Mouse (Mus musculus) lung, adult 2 months (tissue): Measurements from ENCODE around the gene Otoa. TPM values are rescaled to one million over a fixed set of nuclear protein-coding genes. Genes with fewer than 3 reads are reported as not detected.

Source experiments
- DNase-seq: peaks from one replicate; pipeline ENCODE4 v3.0.0; 2022
- H3K4me1 ChIP-seq: fragments of 200-500 bp; 2 replicates; pipeline ENCODE4 v1.6.1; 2011; ENCODE audit warnings: low read length; ENCODE audit not compliant: control insufficient read depth, insufficient read depth
- H3K4me3 ChIP-seq: fragments of 200-500 bp; replicated peaks from 2 replicates; pipeline ENCODE3; 2011; ENCODE audit warnings: low read depth, mild to moderate bottlenecking, control low read depth, low read length; ENCODE audit errors: extremely low read depth
- CTCF ChIP-seq: fragments of 200-500 bp; IDR thresholded peaks from 2 replicates; pipeline ENCODE4 v1.5.1; 2011; ENCODE audit warnings: mild to moderate bottlenecking, low read length, control low read depth; ENCODE audit not compliant: insufficient read depth
- POLR2A ChIP-seq: fragments of 200-500 bp; IDR thresholded peaks from 2 replicates; pipeline ENCODE4 v1.6.1; 2011; ENCODE audit warnings: low read depth, mild to moderate bottlenecking, control low read depth, low read length, borderline replicate concordance; ENCODE audit errors: extremely low read depth
- WGBS: fragments of 180-500 bp; shearing (Covaris S2); methylation state at CpG from one replicate; pipeline ENCODE4 v1.1.7; 2018; 5-methylcytosine and 5-hydroxymethylcytosine counted together
- polyA plus RNA-seq: library from polyadenylated mRNA; depleted of rRNA; stranded (reverse); fragments of >200 nt; gene quantifications from 2 replicates; pipeline ENCODE4 v1.2.3, GENCODE M21; 2012

The Otoa gene
- polyA plus RNA-seq, 1 experiment, result 0.05 TPM

DNA sequence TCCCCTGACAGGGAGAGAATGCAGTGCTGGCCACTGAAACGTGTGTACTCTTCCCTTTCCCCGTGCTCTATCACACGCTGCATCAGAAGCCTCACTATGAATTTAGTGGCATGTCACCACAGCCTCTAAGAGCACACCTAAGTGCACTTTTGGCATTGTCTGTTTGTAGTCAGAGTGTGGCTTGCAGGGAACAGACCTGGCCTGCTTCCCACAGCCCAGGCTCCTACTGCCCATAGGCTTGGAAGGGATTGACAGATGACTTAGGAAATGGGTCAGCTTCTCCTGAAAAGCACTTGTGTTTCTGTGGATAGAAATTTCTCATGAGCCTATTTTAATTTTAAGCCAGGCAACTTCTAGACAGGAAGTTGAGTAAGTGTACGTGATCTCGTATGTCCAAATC, 6.0 kb upstream of the Otoa start:
- no peak for DNase-seq
- 52% methylated on average over 5 of the region's 5 CpGs for WGBS
- H3K4me3 ChIP-seq, result no peak overlapping the region
- H3K4me1 ChIP-seq, result peaks cover 7% of the 10 kb centered on the region; the same call in 1 of the 2 replicates
- TF ChIP-seq CTCF (no peak), POLR2A (no peak)

DNA sequence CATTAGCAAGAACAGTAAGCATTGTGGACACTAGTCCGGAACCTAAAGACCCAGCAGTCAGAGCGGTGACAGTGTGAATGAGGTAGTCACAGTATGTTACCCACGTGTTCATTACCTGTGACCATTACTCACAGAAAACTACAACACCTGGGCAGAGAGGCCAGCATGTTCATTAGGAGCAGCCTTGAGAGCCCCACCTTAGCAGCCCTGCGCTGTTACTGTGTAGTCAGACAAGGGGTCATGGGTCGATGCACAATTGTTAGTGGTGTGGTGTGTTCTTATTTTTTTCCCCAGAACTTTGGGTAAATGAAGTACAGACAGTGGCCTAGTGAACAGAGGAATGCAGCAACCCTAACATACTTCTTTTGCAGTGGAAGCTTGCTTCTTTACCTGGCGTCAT, 4.1 kb upstream of the Otoa start:
- Histone ChIP-seq H3K4me3 (no peak overlapping the region), H3K4me1 (peaks cover 7% of the 10 kb centered on the region; the same call in 1 of the 2 replicates)
- WGBS, result 93% methylated on average over 6 of the region's 6 CpGs
- DNase-seq, result no peak
- TF ChIP-seq POLR2A, result no peak
- TF ChIP-seq CTCF, result no peak

DNA sequence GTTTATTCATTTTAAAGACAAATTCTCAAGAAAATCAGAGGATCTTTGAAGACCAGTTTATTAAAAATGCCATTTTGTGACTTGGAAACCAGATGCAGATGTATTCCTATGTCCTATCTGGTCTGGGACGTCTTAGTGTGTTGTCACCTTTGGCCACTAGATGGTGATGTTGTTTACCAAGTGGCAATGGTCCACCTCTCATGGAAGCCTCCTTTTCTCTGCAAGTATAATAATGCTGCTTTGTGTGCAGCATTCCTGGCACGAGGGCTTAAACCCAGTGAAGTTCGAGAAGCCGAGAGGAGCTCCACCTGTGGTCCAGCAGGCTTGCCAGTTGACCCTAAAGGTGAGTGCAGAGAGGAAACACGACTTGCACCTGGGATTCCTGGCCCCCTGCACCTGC, 3.6 kb upstream of the Otoa start:
- 26% methylated on average over 5 of the region's 5 CpGs for WGBS
- Histone ChIP-seq H3K4me1 (peaks cover 7% of the 10 kb centered on the region; the same call in 1 of the 2 replicates), H3K4me3 (no peak overlapping the region)
- TF ChIP-seq CTCF (no peak; the same call in 1 of the 2 replicates), POLR2A (no peak)
- DNase-seq, result peak; percentile 37

DNA sequence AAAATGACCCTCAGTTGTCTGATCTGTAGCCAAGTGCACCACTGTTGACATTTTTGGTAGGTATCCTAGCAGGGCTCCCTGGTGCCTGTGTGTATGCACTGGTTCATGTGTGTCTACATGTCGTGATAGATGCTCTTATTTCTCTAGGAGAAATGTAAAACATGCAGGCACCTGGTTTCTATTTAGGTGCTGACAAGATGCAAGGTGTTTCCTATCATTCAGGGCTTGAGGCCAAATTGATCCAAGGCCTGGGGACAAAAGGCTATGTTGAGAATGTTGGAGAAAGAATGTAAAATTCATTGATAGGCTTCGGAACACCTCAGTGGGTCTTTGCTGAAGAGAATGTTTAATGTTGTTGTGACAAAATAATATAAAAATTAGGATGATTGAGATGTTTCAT, 366 bp downstream of the Otoa start:
- 86% methylated on average over 2 of the region's 2 CpGs for WGBS
- TF ChIP-seq POLR2A (no peak), CTCF (no peak)
- H3K4me3 ChIP-seq, result no peak overlapping the region
- H3K4me1 ChIP-seq, result no peaks in the 10 kb centered on the region; the same call in 1 of the 2 replicates
- DNase-seq, result no peak

DNA sequence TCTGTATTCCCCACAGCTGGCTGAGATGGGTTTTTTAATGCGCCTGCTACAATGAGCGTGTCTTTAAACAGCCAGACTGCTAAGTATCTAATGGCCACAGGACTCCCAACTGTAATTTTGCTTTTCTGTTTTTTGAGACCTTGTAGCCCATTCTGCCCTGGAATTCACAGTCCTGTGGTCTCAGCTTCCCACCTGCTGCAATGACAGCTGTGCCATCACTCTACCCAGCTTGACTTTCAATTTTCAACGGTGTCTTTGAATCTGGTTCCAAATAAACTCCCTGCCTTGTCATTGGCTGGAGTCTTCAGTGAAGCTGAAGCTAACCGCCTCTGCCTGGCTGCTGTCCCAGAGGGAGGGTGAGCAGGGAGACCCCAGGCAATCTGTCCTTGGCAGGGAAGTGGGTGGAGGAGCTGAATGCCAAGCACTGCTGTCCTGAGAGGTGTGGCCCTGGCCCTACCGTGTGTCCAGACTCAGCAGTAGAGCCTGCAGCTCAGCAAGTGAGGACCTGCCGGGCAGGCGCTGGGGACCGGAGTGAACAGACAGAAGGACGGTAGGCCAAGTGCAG, 1.6 kb downstream of the Otoa start:
- 66% methylated on average over 9 of the region's 9 CpGs for WGBS
- no peak for TF ChIP-seq CTCF
- TF ChIP-seq POLR2A, result no peak
- DNase-seq, result no peak

DNA sequence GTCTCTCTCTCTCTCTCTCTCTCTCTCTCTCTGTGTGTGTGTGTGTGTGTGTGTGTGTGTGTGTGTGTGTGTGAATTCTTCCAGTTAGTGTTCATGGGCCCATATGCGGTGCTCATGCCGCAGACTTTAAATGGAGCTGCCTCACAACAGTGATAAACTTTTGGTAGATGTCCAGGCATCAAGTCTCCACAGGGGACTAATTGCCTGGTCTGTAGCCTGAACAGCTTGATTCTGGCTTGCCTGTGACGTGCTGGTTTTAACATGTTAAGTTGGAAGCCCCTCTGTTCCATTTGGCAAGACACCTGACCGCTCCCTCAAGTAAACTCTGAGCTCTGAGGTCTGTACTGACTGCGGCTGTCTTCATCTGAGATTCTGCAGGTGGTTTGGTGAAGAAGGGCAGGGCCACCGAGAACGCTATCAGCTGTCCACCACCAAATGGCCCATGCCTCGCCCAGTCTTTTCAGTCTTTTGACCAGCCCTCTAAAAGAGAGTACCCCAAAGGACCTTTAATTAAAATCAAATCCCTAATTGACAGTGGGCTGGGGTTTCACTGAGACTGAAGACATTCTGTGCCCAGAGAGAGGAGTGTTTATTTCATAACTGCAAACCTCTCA, 3.5 kb downstream of the Otoa start:
- TF ChIP-seq CTCF (no peak), POLR2A (no peak)
- Histone ChIP-seq H3K4me3 (no peak overlapping the region), H3K4me1 (no peaks in the 10 kb centered on the region)
- no peak for DNase-seq
- 67% methylated on average over 8 of the region's 8 CpGs for whole genome bisulfite sequencing

More for the DNA sequence above, 1.6 kb downstream of the Otoa start:
- Histone ChIP-seq H3K4me1 (no peaks in the 10 kb centered on the region; the same call in 1 of the 2 replicates), H3K4me3 (no peak overlapping the region)

DNA sequence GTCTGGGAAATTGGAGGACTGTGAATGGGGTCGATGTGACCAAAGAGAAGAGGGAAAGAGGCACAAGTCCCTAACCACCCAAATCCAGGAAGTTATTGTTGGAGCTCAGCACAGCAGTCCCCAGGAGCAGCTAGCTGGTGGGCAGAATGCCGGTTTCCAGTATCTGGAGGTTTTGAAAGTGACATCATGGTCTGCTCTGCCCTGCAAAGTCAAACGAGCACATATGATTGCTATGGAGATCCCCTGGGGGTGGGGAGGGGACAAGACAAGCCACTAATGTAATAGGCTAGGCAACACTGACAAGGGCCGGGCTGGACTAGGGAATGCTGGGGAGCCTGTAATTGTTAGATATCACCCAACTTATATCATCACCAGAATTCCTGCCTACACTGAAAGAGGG, 4.0 kb downstream of the Otoa start:
- no peak for DNase-seq
- WGBS, result 18% methylated on average over 4 of the region's 4 CpGs

DNA sequence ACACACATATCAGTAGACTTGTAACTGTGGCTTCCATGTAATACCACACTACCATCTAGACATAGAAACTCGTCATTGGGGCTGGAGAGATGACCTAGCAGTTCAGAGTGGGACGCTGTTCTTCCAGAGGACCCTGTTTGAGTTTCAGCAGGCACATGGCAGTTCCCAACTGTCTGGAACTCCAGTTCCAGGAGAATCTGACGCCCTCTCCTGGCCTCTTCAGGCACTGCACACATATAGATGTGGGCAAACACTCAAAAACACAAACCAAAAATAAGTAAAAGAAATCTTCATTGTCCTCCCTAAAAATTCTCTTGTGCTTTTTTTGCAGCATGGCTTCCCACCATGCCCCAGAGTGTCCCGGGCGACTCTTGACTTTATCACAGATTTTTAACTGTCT, 7.3 kb downstream of the Otoa start:
- H3K4me3 ChIP-seq, result no peak overlapping the region
- DNase-seq, result no peak
- TF ChIP-seq POLR2A (no peak), CTCF (no peak)
- WGBS, result 82% methylated on average over 5 of the region's 5 CpGs
- H3K4me1 ChIP-seq, result no peaks in the 10 kb centered on the region

More for the DNA sequence above, 4.0 kb downstream of the Otoa start:
- TF ChIP-seq CTCF (no peak), POLR2A (no peak)
- Histone ChIP-seq H3K4me3 (no peak overlapping the region), H3K4me1 (no peaks in the 10 kb centered on the region)

DNA sequence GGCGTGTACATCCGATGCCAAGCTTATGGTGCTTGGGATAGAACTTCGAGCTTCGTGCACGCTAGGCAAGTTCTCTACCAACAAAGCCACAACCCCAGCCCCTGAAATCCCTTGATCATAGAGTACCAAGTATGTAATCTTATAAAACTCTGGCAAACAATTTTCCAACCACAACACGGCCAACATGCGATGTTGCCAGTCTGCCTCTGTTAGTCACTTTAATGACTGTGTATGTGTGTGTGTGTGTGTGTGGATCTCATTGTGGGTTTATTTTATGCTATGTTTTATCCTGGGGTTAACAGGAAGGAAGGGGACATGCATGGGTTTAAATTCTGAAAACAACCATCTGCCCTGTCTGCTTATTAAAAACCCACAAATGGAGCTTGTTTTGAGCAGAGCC, 9.3 kb downstream of the Otoa start:
- WGBS, result 79% methylated on average over 7 of the region's 7 CpGs
- H3K4me1 ChIP-seq, result no peaks in the 10 kb centered on the region
- no peak overlapping the region for H3K4me3 ChIP-seq
- no peak for DNase-seq
- no peak for TF ChIP-seq CTCF
- no peak for TF ChIP-seq POLR2A

DNA sequence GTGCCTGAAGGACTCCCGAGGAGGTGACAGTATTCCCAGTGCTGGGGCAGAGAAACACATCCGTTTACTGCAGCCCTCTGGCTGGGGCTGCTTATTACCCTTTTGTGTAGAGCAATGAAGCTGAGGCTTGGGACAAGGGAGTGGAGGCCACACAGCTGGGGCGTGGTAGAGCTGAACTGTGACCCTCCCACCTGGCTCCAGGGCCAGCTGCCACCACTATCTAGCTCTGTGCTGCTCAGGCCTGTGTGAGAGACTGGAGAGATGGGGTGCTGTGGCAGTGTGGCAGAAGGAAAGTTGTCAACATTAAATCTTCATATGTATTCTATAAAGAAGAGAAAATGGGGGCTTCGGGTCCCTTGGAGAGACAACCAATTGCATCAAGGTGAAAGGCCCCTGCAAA, 11.6 kb downstream of the Otoa start:
- TF ChIP-seq POLR2A (no peak), CTCF (no peak)
- H3K4me1 ChIP-seq, result no peaks in the 10 kb centered on the region
- H3K4me3 ChIP-seq, result no peak overlapping the region
- 70% methylated on average over 4 of the region's 4 CpGs for WGBS
- DNase-seq, result no peak
